Mouse (Mus musculus): ENCODE measurements around the gene Dock6. TPM values are rescaled to one million over a fixed set of nuclear protein-coding genes. Genes with fewer than 3 reads are reported as not detected.
"Not testable (repeated sequence)": the region's sequence is repeated elsewhere in the genome, so short reads cannot be mapped to it uniquely, and the experiment has no call there.

Dock6 gene
- polyA plus RNA-seq, 1 experiment from 2014 or later = 38.3 TPM

- H3K36me3 ChIP-seq = peaks cover 29% of the 10 kb centered on the region
- H3K4me3 ChIP-seq = peak overlapping the region; percentile 88; the same call in 1 of the 2 replicates
- H3K9me3 ChIP-seq (replicated peaks) = no peaks in the 10 kb centered on the region
- 72% methylated on average over 5 of the region's 5 CpGs for WGBS
- no peak for ATAC-seq (replicated peaks; ENCODE audit: insufficient number of reproducible peaks, insufficient read depth, low FRiP score, low read depth)
- H3K4me2 ChIP-seq = peak overlapping the region; percentile 73
- peaks cover 54% of the 10 kb centered on the region for H3K4me1 ChIP-seq (replicated peaks)
- no peak overlapping the region for H3K9ac ChIP-seq
- H3K27ac ChIP-seq = peak overlapping the region; percentile 96; the same call in 1 of the 2 replicates
- no peaks in the 10 kb centered on the region for H3K27me3 ChIP-seq
These were observed 56.9 kb downstream of the Dock6 start for GRCm38 (mm10) chr9:21795579-21795978.

GRCm38 (mm10) chr9:21794925-21795324 lies 57.5 kb downstream of the Dock6 start:
- Histone ChIP-seq H3K4me1 (replicated peaks) (peaks cover 60% of the 10 kb centered on the region), H3K27me3 (no peaks in the 10 kb centered on the region), H3K27ac (no peak overlapping the region), H3K36me3 (peaks cover 32% of the 10 kb centered on the region), H3K9me3 (replicated peaks) (no peaks in the 10 kb centered on the region), H3K4me2 (no peak overlapping the region), H3K4me3 (no peak overlapping the region), H3K9ac (no peak overlapping the region)
- ATAC-seq (replicated peaks; ENCODE audit: insufficient number of reproducible peaks, insufficient read depth, low FRiP score, low read depth) = no peak
- 93% methylated on average over 20 of the region's 25 CpGs for WGBS

GRCm38 (mm10) chr9:21794344-21794834 lies 58.0 kb downstream of the Dock6 start:
- no peaks in the 10 kb centered on the region for H3K9me3 ChIP-seq (replicated peaks)
- H3K27me3 ChIP-seq = no peaks in the 10 kb centered on the region
- H3K36me3 ChIP-seq = peaks cover 36% of the 10 kb centered on the region
- H3K4me2 ChIP-seq = no peak overlapping the region
- H3K27ac ChIP-seq = no peak overlapping the region
- peaks cover 62% of the 10 kb centered on the region for H3K4me1 ChIP-seq (replicated peaks)
- WGBS = 93% methylated on average over 18 of the region's 18 CpGs
- no peak overlapping the region for H3K4me3 ChIP-seq
- no peak overlapping the region for H3K9ac ChIP-seq
- no peak for ATAC-seq (replicated peaks; ENCODE audit: insufficient number of reproducible peaks, insufficient read depth, low FRiP score, low read depth)

GRCm38 (mm10) chr9:21793507-21793906 lies 58.9 kb downstream of the Dock6 start:
- WGBS = 95% methylated on average over 6 of the region's 6 CpGs
- not testable (repeated sequence) for ATAC-seq (replicated peaks; ENCODE audit: insufficient number of reproducible peaks, insufficient read depth, low FRiP score, low read depth); H3K27me3 ChIP-seq; H3K9ac ChIP-seq; H3K9me3 ChIP-seq (replicated peaks); H3K27ac ChIP-seq; H3K4me3 ChIP-seq; H3K4me2 ChIP-seq
- Histone ChIP-seq H3K4me1 (replicated peaks) (peaks cover 61% of the 10 kb centered on the region), H3K36me3 (peaks cover 45% of the 10 kb centered on the region)

- H3K4me1 ChIP-seq (replicated peaks) = peaks cover 68% of the 10 kb centered on the region
- 0 out of 2 replicates have a peak overlapping the region, but pooled peaks have one; percentile 10 for H3K4me3 ChIP-seq
- WGBS = 25% methylated on average over 8 of the region's 8 CpGs
- H3K27me3 ChIP-seq = no peaks in the 10 kb centered on the region
- H3K9me3 ChIP-seq (replicated peaks) = no peaks in the 10 kb centered on the region
- H3K4me2 ChIP-seq = peak overlapping the region; percentile 46
- H3K27ac ChIP-seq = peak overlapping the region; percentile 77
- ATAC-seq (replicated peaks; ENCODE audit: insufficient number of reproducible peaks, insufficient read depth, low FRiP score, low read depth) = no peak
- H3K36me3 ChIP-seq = peaks cover 45% of the 10 kb centered on the region
- H3K9ac ChIP-seq = peak overlapping the region; percentile 12; the same call in 1 of the 2 replicates
These were observed 59.8 kb downstream of the Dock6 start for GRCm38 (mm10) chr9:21792644-21793043.

GRCm38 (mm10) chr9:21791861-21792260 lies 60.6 kb downstream of the Dock6 start:
- H3K9ac ChIP-seq = no peak overlapping the region
- WGBS = 36% methylated on average over 8 of the region's 8 CpGs
- 0 out of 2 replicates have a peak overlapping the region, but pooled peaks have one; percentile 10 for H3K4me3 ChIP-seq
- H3K27ac ChIP-seq = peak overlapping the region; percentile 77
- H3K4me2 ChIP-seq = peak overlapping the region; percentile 46
- H3K27me3 ChIP-seq = no peaks in the 10 kb centered on the region
- H3K9me3 ChIP-seq (replicated peaks) = no peaks in the 10 kb centered on the region
- peaks cover 49% of the 10 kb centered on the region for H3K36me3 ChIP-seq
- peak; percentile 84 for ATAC-seq (replicated peaks; ENCODE audit: insufficient number of reproducible peaks, insufficient read depth, low FRiP score, low read depth)
- peaks cover 68% of the 10 kb centered on the region for H3K4me1 ChIP-seq (replicated peaks)

- Histone ChIP-seq H3K27me3 (no peaks in the 10 kb centered on the region), H3K36me3 (peaks cover 33% of the 10 kb centered on the region), H3K9me3 (replicated peaks) (no peaks in the 10 kb centered on the region), H3K27ac (peak overlapping the region; percentile 36), H3K4me2 (no peak overlapping the region), H3K9ac (no peak overlapping the region), H3K4me1 (replicated peaks) (peaks cover 54% of the 10 kb centered on the region), H3K4me3 (no peak overlapping the region)
- no peak for ATAC-seq (replicated peaks; ENCODE audit: insufficient number of reproducible peaks, insufficient read depth, low FRiP score, low read depth)
- WGBS = 46% methylated on average over 9 of the region's 9 CpGs
These were observed 64.2 kb downstream of the Dock6 start for GRCm38 (mm10) chr9:21788234-21788633.

GRCm38 (mm10) chr9:21787654-21788053 lies 64.8 kb downstream of the Dock6 start:
- ATAC-seq (replicated peaks; ENCODE audit: insufficient number of reproducible peaks, insufficient read depth, low FRiP score, low read depth) = no peak
- peaks cover 52% of the 10 kb centered on the region for H3K4me1 ChIP-seq (replicated peaks)
- H3K9me3 ChIP-seq (replicated peaks) = no peaks in the 10 kb centered on the region
- no peak overlapping the region for H3K4me2 ChIP-seq
- peaks cover 27% of the 10 kb centered on the region for H3K36me3 ChIP-seq
- H3K4me3 ChIP-seq = no peak overlapping the region
- H3K27me3 ChIP-seq = no peaks in the 10 kb centered on the region
- WGBS = 74% methylated on average over 5 of the region's 5 CpGs
- peak overlapping the region; percentile 36 for H3K27ac ChIP-seq
- no peak overlapping the region for H3K9ac ChIP-seq

GRCm38 (mm10) chr9:21786906-21787305 lies 65.5 kb downstream of the Dock6 start:
- Histone ChIP-seq H3K4me2 (no peak overlapping the region), H3K9me3 (replicated peaks) (no peaks in the 10 kb centered on the region), H3K4me3 (no peak overlapping the region), H3K27ac (peak overlapping the region; percentile 36; the same call in 1 of the 2 replicates), H3K27me3 (no peaks in the 10 kb centered on the region), H3K9ac (no peak overlapping the region), H3K4me1 (replicated peaks) (peaks cover 51% of the 10 kb centered on the region), H3K36me3 (peaks cover 26% of the 10 kb centered on the region)
- WGBS = 21% methylated on average over 6 of the region's 6 CpGs
- no peak for ATAC-seq (replicated peaks; ENCODE audit: insufficient number of reproducible peaks, insufficient read depth, low FRiP score, low read depth)

GRCm38 (mm10) chr9:21786309-21786708 lies 66.1 kb downstream of the Dock6 start:
- H3K4me1 ChIP-seq (replicated peaks) = peaks cover 51% of the 10 kb centered on the region
- H3K4me3 ChIP-seq; H3K4me2 ChIP-seq; ATAC-seq (replicated peaks; ENCODE audit: insufficient number of reproducible peaks, insufficient read depth, low FRiP score, low read depth); H3K9ac ChIP-seq; H3K27me3 ChIP-seq; H3K9me3 ChIP-seq (replicated peaks); H3K27ac ChIP-seq: not testable (repeated sequence)
- WGBS = 57% methylated on average over 2 of the region's 2 CpGs
- H3K36me3 ChIP-seq = peaks cover 31% of the 10 kb centered on the region

- Histone ChIP-seq H3K9ac (no peak overlapping the region), H3K27me3 (no peaks in the 10 kb centered on the region), H3K4me1 (replicated peaks) (peaks cover 41% of the 10 kb centered on the region), H3K4me2 (no peak overlapping the region), H3K9me3 (replicated peaks) (no peaks in the 10 kb centered on the region), H3K4me3 (no peak overlapping the region), H3K36me3 (peaks cover 36% of the 10 kb centered on the region), H3K27ac (peak overlapping the region; percentile 4; the same call in 1 of the 2 replicates)
- no peak for ATAC-seq (replicated peaks; ENCODE audit: insufficient number of reproducible peaks, insufficient read depth, low FRiP score, low read depth)
- 88% methylated on average over 7 of the region's 7 CpGs for WGBS
These were observed 67.7 kb downstream of the Dock6 start for GRCm38 (mm10) chr9:21784517-21785307.
